Mouse (Mus musculus) lung, postnatal 25 days (tissue): ENCODE data around the gene Xkrx.
"Not testable (repeated sequence)": the region's sequence is repeated elsewhere in the genome, so short reads cannot be mapped to it uniquely, and the experiment has no call there.

Experiments used
- DNase-seq: peaks from one replicate; pipeline ENCODE4 v3.0.0; 2022; ENCODE audit warnings: low spot score

Gene Xkrx

GRCm38 (mm10) chrX:134162043-134162720 lies at the start of gene Xkrx:
Xkrx (minus strand) TSS chrX:134162076.
- DNase-seq: peak; percentile 2

- no peak for DNase-seq
These were observed 49.3 kb upstream of the Xkrx start for GRCm38 (mm10) chrX:134211151-134211642.

DNA sequence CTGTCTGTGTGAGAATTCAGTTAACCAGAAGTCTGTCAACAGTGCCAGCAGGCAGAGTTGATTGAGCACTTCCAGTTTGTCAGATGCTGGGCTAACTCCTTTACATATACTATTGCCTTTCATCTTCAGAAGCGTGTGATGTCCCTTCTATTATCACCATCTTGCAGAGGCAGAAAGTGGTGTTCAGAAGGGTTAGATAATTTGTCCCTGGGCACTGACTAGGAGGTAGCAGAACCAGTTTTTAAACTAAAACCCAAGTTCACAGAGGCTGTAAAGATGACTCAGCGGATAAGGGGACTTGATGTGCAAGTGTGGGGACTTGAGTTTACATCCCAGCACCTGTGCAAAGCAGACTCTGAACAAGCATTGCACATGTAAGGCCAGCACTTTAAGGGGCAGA lies 46.6 kb upstream of the Xkrx start:
- no peak for DNase-seq

GRCm38 (mm10) chrX:134187201-134187600 lies 25.3 kb upstream of the Xkrx start, which contains the start of gene Arl13a:
Arl13a (plus strand) TSS chrX:134187501.
- DNase-seq: not testable (repeated sequence)

DNA sequence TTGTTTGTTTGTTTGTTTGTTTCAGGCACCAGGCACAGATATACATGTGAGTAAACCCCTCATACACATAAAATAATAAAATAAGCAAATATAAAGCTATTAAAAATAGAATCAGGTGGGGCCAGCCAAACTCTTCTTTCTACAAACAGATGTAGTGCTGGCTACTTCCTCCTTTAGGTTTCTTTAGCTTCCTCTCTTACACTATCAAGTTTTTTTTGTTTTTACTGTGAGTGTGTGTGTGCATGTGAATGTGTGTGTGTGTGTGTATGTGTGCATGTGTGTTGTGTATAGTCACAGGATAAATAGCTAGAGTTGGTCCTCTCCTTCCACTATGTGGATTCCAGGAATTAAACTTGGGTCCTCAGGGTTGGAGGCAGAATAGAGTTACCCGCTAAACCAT lies 12.8 kb upstream of the Xkrx start:
- DNase-seq: no peak

DNA sequence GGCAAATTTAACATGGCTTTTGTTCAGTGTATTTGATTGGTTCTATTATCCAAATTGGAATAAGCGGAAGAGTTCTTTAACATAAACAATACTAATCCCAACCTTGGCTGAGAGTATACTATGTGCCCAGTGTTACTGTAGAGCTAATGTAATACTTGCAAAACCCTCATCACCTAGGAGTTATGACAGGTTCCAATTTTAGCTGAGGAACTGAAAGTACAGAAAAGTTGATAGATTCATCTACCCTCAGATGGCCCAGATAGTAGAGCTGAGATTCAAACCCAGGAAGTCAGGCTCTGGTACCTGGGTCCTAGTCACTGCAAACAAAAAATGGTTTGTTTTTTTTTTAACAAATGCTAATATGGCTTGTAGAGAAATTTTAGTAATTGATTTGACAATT lies 8.7 kb upstream of the Xkrx start:
- no peak for DNase-seq

DNA sequence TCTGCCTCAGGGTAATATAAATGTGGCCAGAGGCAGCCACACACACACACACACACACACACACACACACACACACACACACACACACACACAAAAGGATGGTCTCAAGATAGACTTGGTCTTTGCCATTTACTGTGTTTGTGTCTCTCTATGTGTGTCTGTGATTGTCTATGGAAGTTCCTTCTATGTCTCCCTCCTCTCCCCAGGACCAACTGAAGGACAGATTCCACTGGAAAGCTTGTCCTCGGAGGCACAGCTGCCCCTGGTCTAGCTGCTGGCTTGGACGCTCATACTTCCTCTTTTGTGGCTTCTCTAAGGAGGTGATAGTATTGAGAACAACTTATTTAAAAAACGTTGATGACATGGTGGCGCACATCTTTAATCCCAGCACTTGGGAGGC lies 1.6 kb upstream of the Xkrx start:
- DNase-seq: peak; percentile 3

DNA sequence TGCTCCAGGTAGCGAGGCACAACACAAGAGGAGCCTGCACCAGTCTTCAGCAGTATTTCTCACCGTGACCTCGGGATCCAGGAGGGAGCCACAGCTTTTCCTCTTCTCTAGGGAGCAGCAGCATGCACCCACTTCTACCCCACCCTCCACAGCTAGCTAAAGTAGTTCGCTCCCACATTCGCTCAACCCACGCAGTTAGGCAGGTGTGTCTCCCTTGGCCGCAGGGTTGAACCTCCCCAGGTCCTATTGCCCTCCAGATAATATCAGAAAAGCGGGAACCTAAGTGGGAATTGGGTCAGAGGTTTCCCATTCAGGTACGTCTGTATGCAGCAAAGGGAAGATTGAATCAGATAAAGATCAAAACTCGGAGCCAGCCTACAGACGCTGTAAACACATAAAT lies 950 bp upstream of the Xkrx start:
- DNase-seq: peak; percentile 6

DNA sequence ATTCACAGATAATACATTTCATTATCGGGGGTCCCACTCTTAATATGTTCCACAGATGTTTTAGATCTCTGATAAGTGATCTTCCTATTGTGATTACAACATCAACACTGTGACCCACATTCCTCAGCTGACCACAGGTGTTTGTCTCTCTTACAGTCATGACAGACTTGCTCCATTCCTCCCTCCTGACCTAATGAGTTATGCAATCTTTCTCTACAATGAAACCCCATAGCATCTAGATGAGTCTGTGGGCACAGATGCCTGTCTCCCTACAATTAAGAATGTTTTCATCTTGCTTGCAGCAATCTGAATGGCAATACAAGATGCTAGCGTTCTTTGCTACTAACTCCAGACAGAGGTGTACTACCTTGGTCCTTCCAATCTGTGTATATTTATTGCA lies 1.4 kb downstream of the Xkrx start:
- DNase-seq: no peak

DNA sequence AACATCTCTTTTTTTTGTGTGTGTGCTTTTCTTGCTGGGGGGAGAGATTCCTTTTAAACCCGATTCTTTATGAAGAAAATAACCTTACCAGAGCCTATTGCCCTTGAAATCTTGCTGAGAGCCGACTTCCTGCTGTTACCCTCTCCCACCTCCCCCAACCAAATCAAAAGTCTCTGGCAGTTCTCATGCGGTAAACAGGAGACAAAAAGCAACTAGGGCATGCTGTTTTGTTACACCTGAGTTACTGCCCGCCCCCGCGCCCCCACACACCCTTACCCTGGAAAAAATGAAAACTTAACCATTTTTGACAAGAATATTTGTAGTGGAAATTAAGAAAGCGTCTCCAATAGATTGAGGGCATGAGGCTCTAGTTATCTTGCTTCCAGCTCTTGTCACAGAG lies 3.7 kb downstream of the Xkrx start:
- peak; percentile 5 for DNase-seq

DNA sequence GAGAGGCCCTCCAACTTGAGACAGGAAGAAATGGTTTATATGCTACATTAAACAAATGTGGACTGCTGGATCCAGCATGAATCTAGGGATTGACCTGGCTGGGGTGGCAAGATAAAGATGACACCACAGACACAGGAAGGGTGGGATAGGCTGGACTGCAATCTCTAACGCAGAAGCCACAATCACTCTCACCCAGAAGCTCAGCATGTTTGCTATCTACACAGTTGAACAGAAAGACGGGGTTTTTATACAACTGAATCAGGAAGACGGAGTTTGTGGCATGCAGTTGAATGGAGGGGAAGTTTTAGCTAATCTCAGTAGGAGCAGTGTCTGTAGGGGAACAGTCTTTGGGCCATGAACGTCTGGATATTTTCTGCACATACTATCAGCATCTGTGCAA lies 19.9 kb downstream of the Xkrx start:
- DNase-seq: no peak

- no peak for DNase-seq
These were observed 20.3 kb downstream of the Xkrx start for GRCm38 (mm10) chrX:134141551-134141950.

DNA sequence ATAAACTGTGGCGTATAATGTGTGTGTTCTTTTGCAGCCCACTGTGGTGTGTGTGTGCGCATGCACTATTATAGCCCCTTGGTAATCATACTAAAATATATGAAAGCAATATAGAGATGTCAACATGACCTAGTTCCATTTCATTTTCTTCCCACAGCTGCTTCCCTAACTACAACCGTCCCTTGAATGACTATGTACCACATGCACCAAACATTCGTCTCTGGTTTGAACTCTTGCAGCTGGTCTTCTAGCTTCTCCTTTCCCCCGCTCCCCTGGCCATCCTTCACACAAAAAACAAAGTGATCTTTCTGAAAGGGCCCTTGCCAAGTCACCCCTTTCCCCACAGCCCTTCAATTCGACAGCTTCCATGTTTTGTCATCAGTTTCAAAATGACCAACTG lies 21.9 kb downstream of the Xkrx start:
- DNase-seq: no peak

- DNase-seq: no peak
These were observed 28.1 kb downstream of the Xkrx start for GRCm38 (mm10) chrX:134133821-134134220.

DNA sequence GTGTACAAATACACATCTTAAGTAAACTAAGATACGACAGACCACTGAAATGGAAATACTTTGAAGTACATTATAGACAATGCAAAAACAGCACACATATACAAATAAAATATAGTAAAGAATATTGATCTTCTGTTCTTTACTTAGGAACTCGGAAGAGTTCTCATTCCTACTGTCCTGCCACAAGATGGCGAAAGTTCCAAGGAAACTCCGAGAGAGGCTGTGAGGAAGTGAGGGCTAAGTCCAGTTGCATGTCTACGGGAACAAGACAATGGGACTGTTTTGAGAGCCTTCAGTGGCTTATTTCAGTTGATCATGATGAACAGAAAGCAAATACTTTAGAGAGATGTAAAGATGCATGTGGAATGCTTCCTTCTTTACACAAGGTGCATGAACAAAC lies 29.6 kb downstream of the Xkrx start:
- peak; percentile 14 for DNase-seq

- DNase-seq: no peak
These were observed 33.3 kb downstream of the Xkrx start for GRCm38 (mm10) chrX:134128549-134128948.

DNA sequence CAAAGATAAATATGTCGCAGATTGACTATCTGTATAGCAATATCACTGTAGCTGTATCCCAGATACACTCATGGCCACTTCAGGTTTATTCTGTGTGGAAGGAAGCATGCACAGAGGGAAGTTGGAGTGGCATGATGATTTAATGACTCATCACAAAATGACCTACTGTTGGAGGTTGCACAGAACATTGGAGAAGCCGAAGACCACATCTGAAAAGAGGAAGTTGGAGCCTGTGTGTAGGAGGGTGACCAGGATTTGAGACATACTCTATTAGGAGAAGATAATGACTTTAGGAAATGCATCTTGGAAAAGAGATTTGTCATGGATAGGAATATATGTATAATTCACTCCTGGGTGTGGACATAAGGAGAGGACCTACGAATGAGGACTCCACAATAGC lies 45.5 kb downstream of the Xkrx start:
- no peak for DNase-seq

- DNase-seq: no peak
These were observed 50.1 kb downstream of the Xkrx start for GRCm38 (mm10) chrX:134111767-134112166.

- DNase-seq: no peak
These were observed 59.2 kb downstream of the Xkrx start for GRCm38 (mm10) chrX:134102641-134103040.
